Mouse (Mus musculus): ENCODE results near the gene Gm5767.

Gm5767 gene

GRCm38 (mm10) chr16:8680470-8680869 is at the start of gene Gm5767:
Gm5767 (plus strand) TSS chr16:8680770.
- no peak for DNase-seq (ENCODE audit: low spot score)

- no peak for DNase-seq (ENCODE audit: low spot score)
Measured at GRCm38 (mm10) chr16:8631428-8631827, 49.1 kb upstream of the Gm5767 start.

- no peak for DNase-seq (ENCODE audit: low spot score)
Measured at GRCm38 (mm10) chr16:8636867-8637216, 43.7 kb upstream of the Gm5767 start.

- peak; percentile 77 for DNase-seq (ENCODE audit: low spot score)
Measured at GRCm38 (mm10) chr16:8637217-8638051, 43.1 kb upstream of the Gm5767 start, which contains the start of the genes Pmm2 and Tmem186. Pmm2 (plus strand) TSS chr16:8637674. Tmem186 (minus strand) TSS chr16:8637712.

GRCm38 (mm10) chr16:8638131-8638530 is 42.4 kb upstream of the Gm5767 start:
- DNase-seq (ENCODE audit: low spot score), result no peak

- DNase-seq (ENCODE audit: low spot score), result no peak
Measured at GRCm38 (mm10) chr16:8639466-8640191, 40.9 kb upstream of the Gm5767 start.

- no peak for DNase-seq (ENCODE audit: low spot score)
Measured at GRCm38 (mm10) chr16:8643855-8644254, 36.7 kb upstream of the Gm5767 start.

- DNase-seq (ENCODE audit: low spot score), result no peak
Measured at GRCm38 (mm10) chr16:8645546-8645945, 35.0 kb upstream of the Gm5767 start.

- peak; percentile 65 for DNase-seq (ENCODE audit: low spot score)
Measured at GRCm38 (mm10) chr16:8650007-8650406, 30.6 kb upstream of the Gm5767 start.

- no peak for DNase-seq (ENCODE audit: low spot score)
Measured at GRCm38 (mm10) chr16:8655108-8655507, 25.5 kb upstream of the Gm5767 start.

- no peak for DNase-seq (ENCODE audit: low spot score)
Measured at GRCm38 (mm10) chr16:8655599-8655998, 25.0 kb upstream of the Gm5767 start.

GRCm38 (mm10) chr16:8656256-8656655 is 24.3 kb upstream of the Gm5767 start:
- DNase-seq (ENCODE audit: low spot score), result no peak

- DNase-seq (ENCODE audit: low spot score), result no peak
Measured at GRCm38 (mm10) chr16:8658349-8658748, 22.2 kb upstream of the Gm5767 start.

GRCm38 (mm10) chr16:8658764-8659163 is 21.8 kb upstream of the Gm5767 start:
- DNase-seq (ENCODE audit: low spot score), result no peak

- DNase-seq (ENCODE audit: low spot score), result no peak
Measured at GRCm38 (mm10) chr16:8663022-8663421, 17.5 kb upstream of the Gm5767 start.

- DNase-seq (ENCODE audit: low spot score), result no peak
Measured at GRCm38 (mm10) chr16:8663606-8664539, 16.7 kb upstream of the Gm5767 start.

- DNase-seq (ENCODE audit: low spot score), result no peak
Measured at GRCm38 (mm10) chr16:8665367-8665766, 15.2 kb upstream of the Gm5767 start.

- DNase-seq (ENCODE audit: low spot score), result no peak
Measured at GRCm38 (mm10) chr16:8666452-8666851, 14.1 kb upstream of the Gm5767 start.

GRCm38 (mm10) chr16:8667261-8667660 is 13.3 kb upstream of the Gm5767 start:
- DNase-seq (ENCODE audit: low spot score), result no peak

- no peak for DNase-seq (ENCODE audit: low spot score)
Measured at GRCm38 (mm10) chr16:8667814-8668213, 12.8 kb upstream of the Gm5767 start.

- DNase-seq (ENCODE audit: low spot score), result no peak
Measured at GRCm38 (mm10) chr16:8668386-8668785, 12.2 kb upstream of the Gm5767 start.

GRCm38 (mm10) chr16:8669432-8669831 is 11.1 kb upstream of the Gm5767 start:
- DNase-seq (ENCODE audit: low spot score), result no peak
